Mouse (Mus musculus) thymus, adult 2 months (tissue): ENCODE data around the gene Acsm3. TPM values are rescaled to one million over a fixed set of nuclear protein-coding genes. Genes with fewer than 3 reads are reported as not detected.
"Not testable (repeated sequence)": the region's sequence is repeated elsewhere in the genome, so short reads cannot be mapped to it uniquely, and the experiment has no call there.

Source experiments
- DNase-seq: peaks from one replicate; pipeline ENCODE4 v3.0.0; 2021
- H3K27ac ChIP-seq: fragments of 200-500 bp; 2 replicates; pipeline ENCODE4 v1.5.1; 2012; ENCODE audit warnings: low read length, control low read depth; ENCODE audit not compliant: control insufficient read depth, insufficient read depth
- H3K27me3 ChIP-seq: fragments of 200-500 bp; 2 replicates; pipeline ENCODE4 v1.6.1; 2012; ENCODE audit warnings: mild to moderate bottlenecking, low read length, moderate library complexity, mixed read lengths; ENCODE audit not compliant: control insufficient read depth, insufficient read depth
- H3K36me3 ChIP-seq: fragments of 200-500 bp; 2 replicates; pipeline ENCODE4 v1.6.1; 2012; ENCODE audit warnings: mild to moderate bottlenecking, low read length, moderate library complexity; ENCODE audit not compliant: control insufficient read depth, insufficient read depth
- H3K4me1 ChIP-seq: fragments of 200-500 bp; replicated peaks from 2 replicates; pipeline ENCODE4 v1.6.1; 2012; ENCODE audit warnings: low read length; ENCODE audit not compliant: control insufficient read depth, insufficient read depth
- H3K4me3 ChIP-seq: fragments of 200-500 bp; 2 replicates; pipeline ENCODE4 v1.5.1; 2012; ENCODE audit warnings: mild to moderate bottlenecking, low read length, control low read depth, moderate library complexity; ENCODE audit not compliant: control insufficient read depth, insufficient read depth
- CTCF ChIP-seq: fragments of 200-500 bp; IDR thresholded peaks from 2 replicates; pipeline ENCODE4 v1.5.1; 2012; ENCODE audit warnings: mild to moderate bottlenecking, control low read depth, low read length, moderate library complexity, borderline replicate concordance; ENCODE audit not compliant: control insufficient read depth, poor library complexity, insufficient read depth; ENCODE audit errors: extremely low read depth
- POLR2A ChIP-seq: fragments of 200-500 bp; IDR thresholded peaks from 2 replicates; pipeline ENCODE4 v1.6.1; 2012; ENCODE audit warnings: mild to moderate bottlenecking, low read length, control low read depth, moderate library complexity; ENCODE audit not compliant: control insufficient read depth, poor library complexity, insufficient read depth; ENCODE audit errors: extremely low read depth
- WGBS: fragments of 180-500 bp; shearing (Covaris S2); methylation state at CpG from one replicate; pipeline ENCODE4 v1.1.7; 2018; 5-methylcytosine and 5-hydroxymethylcytosine counted together
- polyA plus RNA-seq: library from polyadenylated mRNA; depleted of rRNA; stranded (reverse); fragments of >200 nt; gene quantifications from 2 replicates; pipeline ENCODE4 v1.2.3, GENCODE M21; 2012; rRNA removed

The Acsm3 gene
- polyA plus RNA-seq: 0.89 and 1.5 TPM in 2 replicates

DNA sequence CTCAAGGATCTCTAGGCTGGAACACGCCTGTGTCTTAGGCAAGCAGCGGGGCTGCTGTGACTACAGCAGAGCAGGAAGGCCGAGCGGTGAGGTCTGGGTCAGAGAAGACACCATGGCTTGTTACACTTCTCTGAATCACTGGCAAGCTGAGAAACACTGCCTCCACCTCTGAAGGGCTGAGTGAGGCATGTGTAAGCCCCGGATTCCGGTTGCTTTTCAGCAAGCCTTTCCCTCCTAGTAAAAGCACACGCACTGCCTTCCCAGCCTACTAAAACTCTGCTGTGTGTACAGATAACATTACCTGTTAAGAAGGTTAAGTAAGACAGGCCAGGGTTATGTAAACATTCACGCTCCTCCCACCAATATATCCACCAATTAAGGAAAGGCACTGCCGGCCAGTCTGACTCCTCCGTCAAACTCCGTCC is at the start of gene Acsm3:
Gene Acsm3 (plus strand): TSS at position 397 of the 425 bp plus-strand sequence.
- Histone ChIP-seq H3K36me3 (no peaks in the 10 kb centered on the region), H3K4me3 (no peak within 1 kb of the TSS), H3K27ac (no peak within 1 kb of the TSS), H3K4me1 (no peaks in the 10 kb centered on the region), H3K27me3 (no peaks in the 10 kb centered on the region)
- DNase-seq: no peak
- TF ChIP-seq POLR2A (no peak), CTCF (no peak)
- 76% methylated on average over 11 of the region's 11 CpGs for WGBS

DNA sequence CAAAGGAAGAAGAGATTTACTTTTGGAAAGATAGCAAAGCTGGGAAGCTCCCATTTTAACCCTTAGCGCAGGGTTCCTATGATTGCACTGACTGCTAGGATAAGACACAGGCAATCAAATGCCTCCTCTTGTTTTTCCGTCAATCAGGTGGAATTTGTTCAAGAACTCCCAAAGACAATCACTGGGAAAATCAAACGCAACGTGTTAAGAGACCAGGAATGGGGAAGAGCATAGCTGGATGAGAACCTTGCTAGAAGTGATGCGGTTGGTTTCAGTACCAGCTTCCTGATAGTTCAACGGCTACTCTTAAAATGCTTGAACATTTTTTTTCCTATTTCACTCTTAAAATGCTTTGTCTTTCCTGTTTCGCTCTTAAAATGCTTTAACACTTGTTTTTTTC is 46.6 kb upstream of the Acsm3 start:
- TF ChIP-seq CTCF: no peak
- no peak for TF ChIP-seq POLR2A
- WGBS: 95% methylated on average over 7 of the region's 7 CpGs
- Histone ChIP-seq H3K27ac (no peak overlapping the region), H3K36me3 (peaks cover 32% of the 10 kb centered on the region), H3K27me3 (no peaks in the 10 kb centered on the region), H3K4me1 (no peaks in the 10 kb centered on the region), H3K4me3 (no peak overlapping the region)
- no peak for DNase-seq

DNA sequence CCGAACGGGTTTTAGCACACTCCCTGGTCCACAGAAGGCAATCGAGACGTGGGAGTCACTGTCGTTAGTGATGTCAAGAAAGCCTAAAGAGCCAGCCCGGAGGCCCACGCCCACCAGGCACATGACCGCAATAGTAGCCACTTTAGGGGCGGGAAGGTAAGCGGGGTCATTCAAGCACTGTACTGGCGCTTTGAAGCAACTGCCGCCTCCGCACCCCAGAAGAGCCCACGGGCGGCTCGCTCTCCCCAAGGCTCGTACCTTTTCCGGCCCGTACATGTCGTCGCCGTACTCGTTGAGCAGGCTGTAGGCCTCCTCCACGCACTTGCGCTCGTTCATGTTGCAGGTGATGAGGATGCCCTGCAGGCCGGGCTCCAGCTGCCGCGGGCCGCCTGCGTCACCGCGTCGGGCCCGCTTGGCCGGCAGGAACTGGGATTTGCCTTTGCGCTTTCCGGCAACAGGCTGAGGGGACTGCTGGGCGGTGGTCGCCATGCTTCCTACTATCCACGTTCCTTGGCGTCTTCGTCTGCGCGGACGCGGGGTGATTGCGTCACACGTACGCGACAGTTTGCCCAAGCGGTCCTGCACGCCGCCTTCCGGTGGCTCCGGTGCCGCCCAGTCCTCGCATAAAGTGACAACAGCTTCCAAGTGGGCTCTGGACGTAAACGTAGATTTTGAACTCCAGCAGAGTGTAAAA is 40.3 kb upstream of the Acsm3 start, which contains the start of gene Thumpd1:
Gene Thumpd1 (minus strand): TSS at position 546 of the 694 bp plus-strand sequence.
- no peak within 1 kb of the TSS for H3K27ac ChIP-seq
- H3K4me3 ChIP-seq: peak within 1 kb of the TSS; percentile 92
- H3K36me3 ChIP-seq: peaks cover 33% of the 10 kb centered on the region
- WGBS: under 1% methylated on average over 60 of the region's 60 CpGs
- no peak for TF ChIP-seq CTCF
- 0 out of 2 replicates have a peak, but pooled peaks have one; percentile 32 for TF ChIP-seq POLR2A
- peak; percentile 92 for DNase-seq
- no peaks in the 10 kb centered on the region for H3K27me3 ChIP-seq
- peaks cover 4% of the 10 kb centered on the region; the same call in 1 of the 2 replicates for H3K4me1 ChIP-seq

DNA sequence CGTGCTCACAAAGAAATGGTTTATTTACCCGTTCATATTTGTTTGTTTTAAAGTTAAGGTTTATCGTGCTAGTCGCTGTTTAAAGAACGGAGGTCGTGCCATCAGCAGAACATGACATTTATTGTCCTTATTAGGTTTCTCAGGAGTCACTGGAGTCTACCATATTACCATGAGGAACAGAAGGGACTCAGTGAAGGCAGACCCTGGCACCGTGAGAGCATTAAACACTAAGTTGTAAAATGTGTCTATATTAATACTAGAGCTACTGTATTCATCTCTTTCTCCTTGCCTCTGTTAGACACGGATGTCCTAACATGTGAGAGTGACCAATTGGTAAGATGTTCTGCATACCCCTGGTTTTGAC is 39.8 kb upstream of the Acsm3 start:
- Histone ChIP-seq H3K36me3 (peaks cover 29% of the 10 kb centered on the region), H3K4me3 (peak overlapping the region; percentile 92), H3K4me1 (peaks cover 4% of the 10 kb centered on the region; the same call in 1 of the 2 replicates), H3K27ac (no peak overlapping the region), H3K27me3 (no peaks in the 10 kb centered on the region)
- WGBS: 16% methylated on average over 8 of the region's 8 CpGs
- DNase-seq: no peak
- TF ChIP-seq POLR2A (no peak), CTCF (no peak)

DNA sequence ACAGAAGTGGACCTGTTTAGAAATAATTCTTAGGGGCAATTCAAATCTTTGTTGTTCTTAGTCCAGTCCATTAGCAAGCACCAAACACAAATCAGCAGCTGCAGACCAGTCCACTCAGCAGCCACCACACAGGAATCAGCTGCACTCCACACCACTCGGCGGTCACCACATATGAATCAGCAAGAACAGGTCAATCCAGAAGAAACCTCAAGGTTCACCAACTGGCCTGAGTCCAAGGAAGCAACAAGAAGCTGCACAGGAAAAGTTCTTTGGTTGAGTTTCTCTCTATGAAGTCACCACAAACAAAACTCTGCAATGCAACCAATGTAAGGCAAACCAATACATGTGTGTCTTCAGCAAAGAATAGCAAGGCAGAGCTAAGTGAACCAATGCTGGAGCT is 33.1 kb upstream of the Acsm3 start:
- no peak for DNase-seq
- Histone ChIP-seq H3K4me3 (no peak overlapping the region), H3K27me3 (no peaks in the 10 kb centered on the region), H3K36me3 (no peaks in the 10 kb centered on the region), H3K27ac (no peak overlapping the region), H3K4me1 (no peaks in the 10 kb centered on the region)
- 77% methylated on average over 2 of the region's 2 CpGs for WGBS
- TF ChIP-seq POLR2A: no peak
- no peak for TF ChIP-seq CTCF

DNA sequence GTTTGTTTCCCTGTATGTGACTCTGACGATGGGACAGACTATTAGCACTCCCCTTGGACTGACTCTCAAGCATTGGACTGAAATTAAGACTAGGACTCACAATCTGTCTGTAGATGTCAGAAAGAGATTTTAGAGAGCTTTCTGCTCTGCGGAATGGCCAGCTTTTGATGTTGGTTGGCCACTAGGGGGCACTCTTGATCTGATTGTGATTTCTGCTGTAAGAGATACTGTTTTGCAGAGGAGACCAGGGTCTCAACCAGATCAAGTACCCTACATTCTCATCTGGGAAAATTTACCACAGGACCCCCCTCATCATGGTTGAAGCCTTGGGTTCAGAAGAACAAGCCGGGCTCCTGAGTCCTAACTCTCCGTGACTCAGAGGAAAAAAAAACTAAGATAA is 29.5 kb upstream of the Acsm3 start:
- DNase-seq: peak; percentile 22
- not testable (repeated sequence) for H3K27me3 ChIP-seq, H3K4me3 ChIP-seq, H3K36me3 ChIP-seq, H3K4me1 ChIP-seq, H3K27ac ChIP-seq
- WGBS: 84% methylated on average over 4 of the region's 4 CpGs

DNA sequence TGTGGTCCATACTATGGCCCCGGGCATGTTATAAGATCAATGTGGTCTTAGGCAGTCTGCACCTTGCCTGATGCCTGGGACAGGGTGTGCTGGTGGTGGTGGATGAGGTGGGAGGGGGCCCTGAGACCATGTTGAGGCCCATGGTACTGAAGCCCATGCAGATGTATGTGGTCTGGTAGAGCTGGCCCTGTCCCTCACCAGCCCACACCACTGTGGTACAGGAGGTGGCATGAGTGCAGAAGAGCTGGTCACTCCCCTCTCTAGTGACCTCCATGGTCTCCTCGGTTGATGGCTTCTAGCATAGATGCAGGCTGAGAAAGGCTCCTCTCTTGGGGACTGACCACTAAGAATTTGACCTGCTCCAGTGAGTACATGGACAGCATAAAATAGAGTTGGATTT is 21.8 kb upstream of the Acsm3 start:
- 86% methylated on average over 2 of the region's 2 CpGs for WGBS
- no peaks in the 10 kb centered on the region for H3K36me3 ChIP-seq
- no peak for DNase-seq
- TF ChIP-seq POLR2A (no peak), CTCF (no peak)
- no peak overlapping the region for H3K27ac ChIP-seq
- no peak overlapping the region for H3K4me3 ChIP-seq
- H3K27me3 ChIP-seq: no peaks in the 10 kb centered on the region; the same call in 1 of the 2 replicates
- H3K4me1 ChIP-seq: no peaks in the 10 kb centered on the region

DNA sequence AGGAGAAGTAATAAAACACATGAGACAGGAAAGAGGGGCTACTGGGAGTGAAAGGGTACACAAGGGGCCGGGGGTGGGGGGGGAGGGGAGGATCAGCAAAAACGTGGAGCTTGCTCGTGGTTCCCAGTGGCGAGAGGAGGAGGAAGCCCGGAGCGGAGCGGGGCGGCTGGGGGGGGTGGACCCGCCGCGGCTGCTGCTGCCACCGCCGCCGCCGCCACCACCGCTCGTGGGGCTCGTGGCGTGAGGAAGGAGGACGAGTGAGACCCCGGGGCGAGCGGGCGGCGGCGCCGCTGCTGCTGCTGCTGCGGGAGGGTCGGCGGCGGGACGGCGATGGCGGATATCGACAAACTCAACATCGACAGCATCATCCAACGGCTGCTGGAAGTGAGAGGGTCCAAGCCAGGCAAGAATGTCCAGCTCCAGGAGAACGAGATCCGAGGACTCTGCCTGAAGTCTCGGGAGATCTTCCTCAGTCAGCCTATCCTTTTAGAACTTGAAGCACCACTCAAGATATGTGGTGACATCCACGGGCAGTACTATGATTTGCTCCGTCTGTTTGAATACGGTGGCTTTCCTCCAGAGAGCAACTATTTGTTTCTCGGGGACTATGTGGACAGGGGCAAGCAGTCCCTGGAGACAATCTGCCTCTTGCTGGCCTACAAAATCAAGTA is 20.8 kb upstream of the Acsm3 start:
- H3K4me3 ChIP-seq: not testable (repeated sequence)

More for the DNA sequence above, 20.8 kb upstream of the Acsm3 start:
- not testable (repeated sequence) for H3K27ac ChIP-seq, H3K4me1 ChIP-seq, H3K27me3 ChIP-seq, H3K36me3 ChIP-seq, DNase-seq
- 7% methylated on average over 38 of the region's 44 CpGs for WGBS
